Mouse (Mus musculus): ENCODE measurements around the gene Sephs1. TPM values are rescaled to one million over a fixed set of nuclear protein-coding genes. Genes with fewer than 3 reads are reported as not detected.

The Sephs1 gene
- polyA plus RNA-seq, 2 experiments from 2014 or later: 20.0 to 28.5 TPM

Other genes starting within 250 kb of the Sephs1 start
- gene Prpf18, start 229.5 kb upstream of the Sephs1 start, polyA plus RNA-seq (2017; shearing (Covaris generic)): 10 to 100 TPM; 48.2 to 64.6 TPM
- gene Bend7, start 163.7 kb upstream of the Sephs1 start, polyA plus RNA-seq (2017; shearing (Covaris generic)): not detected
- gene Phyh, start 37.5 kb downstream of the Sephs1 start, polyA plus RNA-seq (2017; shearing (Covaris generic)): 10 to 100 TPM; 90.7 to 95.2 TPM
- not detected for gene Ucma, start 94.6 kb downstream of the Sephs1 start, polyA plus RNA-seq (2017; shearing (Covaris generic))
- gene Mcm10, start 131.2 kb downstream of the Sephs1 start, polyA plus RNA-seq (2017; shearing (Covaris generic)): 1 to 10 TPM; 1.8 to 7.9 TPM
- 1 to 10 TPM; 1.0 to 1.5 TPM for gene Optn, start 182.5 kb downstream of the Sephs1 start, polyA plus RNA-seq (2017; shearing (Covaris generic))

Data from CD4-positive, CD25-positive, alpha-beta regulatory T cell, adult 4 months (primary cell).